Mouse (Mus musculus): ENCODE data around the gene Cnksr2. TPM values are rescaled to one million over a fixed set of nuclear protein-coding genes. Genes with fewer than 3 reads are reported as not detected.

Cnksr2 gene
- polyA plus RNA-seq (2012; rRNA removed): 0.14 and 0.22 TPM in 2 replicates

GRCm38 (mm10) chrX:158043057-158043843 lies at the start of gene Cnksr2:
Gene Cnksr2 (minus strand): TSS chrX:158043294.
- Histone ChIP-seq H3K4me3 (ENCODE audit: control insufficient read depth, low read depth, low read length) (peak within 1 kb of the TSS; percentile 78), H3K36me3 (ENCODE audit: control insufficient read depth, insufficient read depth, low read length) (no peaks in the 10 kb centered on the region), H3K4me1 (ENCODE audit: control insufficient read depth, insufficient read depth, low read length) (peaks cover 2% of the 10 kb centered on the region; the same call in 1 of the 2 replicates), H3K27ac (ENCODE audit: control insufficient read depth, insufficient read depth, low read depth, low read length) (no peak within 1 kb of the TSS; the same call in 1 of the 2 replicates), H3K27me3 (ENCODE audit: control insufficient read depth, insufficient read depth, low read length) (no peaks in the 10 kb centered on the region)
- TF ChIP-seq CTCF (IDR thresholded peaks at IDR 0.05; ENCODE audit: control insufficient read depth, insufficient read depth, insufficient replicate concordance, low read depth, low read length): no peak
- no peak for TF ChIP-seq POLR2A (IDR thresholded peaks at IDR 0.05; ENCODE audit: control insufficient read depth, low read depth, low read length)

DNA sequence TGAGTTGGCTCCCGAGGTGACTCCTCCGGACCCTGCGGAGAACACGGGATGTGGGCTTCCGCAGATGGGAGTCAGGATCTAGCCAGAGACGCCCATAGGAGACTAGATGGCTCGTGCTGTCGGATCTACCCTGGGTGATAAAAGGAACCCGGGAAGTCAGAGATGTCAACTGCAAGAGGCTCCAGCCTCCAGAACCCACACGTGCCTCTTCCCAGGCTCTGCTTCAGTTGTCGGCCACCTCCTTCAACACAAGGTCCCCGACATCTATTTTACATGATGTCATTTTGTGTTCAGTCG lies 698 bp upstream of the Cnksr2 start:
- H3K4me1 ChIP-seq (ENCODE audit: control insufficient read depth, insufficient read depth, low read length): peaks cover 2% of the 10 kb centered on the region; the same call in 1 of the 2 replicates
- no peak for TF ChIP-seq POLR2A (IDR thresholded peaks at IDR 0.05; ENCODE audit: control insufficient read depth, low read depth, low read length)
- TF ChIP-seq CTCF (IDR thresholded peaks at IDR 0.05; ENCODE audit: control insufficient read depth, insufficient read depth, insufficient replicate concordance, low read depth, low read length): no peak
- peak overlapping the region; percentile 78 for H3K4me3 ChIP-seq (ENCODE audit: control insufficient read depth, low read depth, low read length)
- no peaks in the 10 kb centered on the region for H3K27me3 ChIP-seq (ENCODE audit: control insufficient read depth, insufficient read depth, low read length)
- no peaks in the 10 kb centered on the region for H3K36me3 ChIP-seq (ENCODE audit: control insufficient read depth, insufficient read depth, low read length)
- H3K27ac ChIP-seq (ENCODE audit: control insufficient read depth, insufficient read depth, low read depth, low read length): no peak overlapping the region; the same call in 1 of the 2 replicates

- Histone ChIP-seq H3K4me1 (ENCODE audit: control insufficient read depth, insufficient read depth, low read length) (peaks cover 2% of the 10 kb centered on the region; the same call in 1 of the 2 replicates), H3K4me3 (ENCODE audit: control insufficient read depth, low read depth, low read length) (peak overlapping the region; percentile 78), H3K27ac (ENCODE audit: control insufficient read depth, insufficient read depth, low read depth, low read length) (no peak overlapping the region; the same call in 1 of the 2 replicates), H3K36me3 (ENCODE audit: control insufficient read depth, insufficient read depth, low read length) (no peaks in the 10 kb centered on the region), H3K27me3 (ENCODE audit: control insufficient read depth, insufficient read depth, low read length) (no peaks in the 10 kb centered on the region)
- TF ChIP-seq CTCF (IDR thresholded peaks at IDR 0.05; ENCODE audit: control insufficient read depth, insufficient read depth, insufficient replicate concordance, low read depth, low read length) (no peak), POLR2A (IDR thresholded peaks at IDR 0.05; ENCODE audit: control insufficient read depth, low read depth, low read length) (no peak)
These were observed 638 bp downstream of the Cnksr2 start for GRCm38 (mm10) chrX:158042255-158043056.

- TF ChIP-seq POLR2A (IDR thresholded peaks at IDR 0.05; ENCODE audit: control insufficient read depth, low read depth, low read length): no peak
- TF ChIP-seq CTCF (IDR thresholded peaks at IDR 0.05; ENCODE audit: control insufficient read depth, insufficient read depth, insufficient replicate concordance, low read depth, low read length): no peak
- H3K27ac ChIP-seq (ENCODE audit: control insufficient read depth, insufficient read depth, low read depth, low read length): no peak overlapping the region
- H3K4me1 ChIP-seq (ENCODE audit: control insufficient read depth, insufficient read depth, low read length): peaks cover 2% of the 10 kb centered on the region; the same call in 1 of the 2 replicates
- peak overlapping the region; percentile 78; the same call in 1 of the 2 replicates for H3K4me3 ChIP-seq (ENCODE audit: control insufficient read depth, low read depth, low read length)
- H3K36me3 ChIP-seq (ENCODE audit: control insufficient read depth, insufficient read depth, low read length): no peaks in the 10 kb centered on the region
- no peaks in the 10 kb centered on the region for H3K27me3 ChIP-seq (ENCODE audit: control insufficient read depth, insufficient read depth, low read length)
These were observed 1.4 kb downstream of the Cnksr2 start for GRCm38 (mm10) chrX:158041703-158042102.

- no peak for TF ChIP-seq CTCF (IDR thresholded peaks at IDR 0.05; ENCODE audit: control insufficient read depth, insufficient read depth, insufficient replicate concordance, low read depth, low read length)
- no peak for TF ChIP-seq POLR2A (IDR thresholded peaks at IDR 0.05; ENCODE audit: control insufficient read depth, low read depth, low read length)
- Histone ChIP-seq H3K4me3 (ENCODE audit: control insufficient read depth, low read depth, low read length) (no peak overlapping the region), H3K27ac (ENCODE audit: control insufficient read depth, insufficient read depth, low read depth, low read length) (no peak overlapping the region), H3K4me1 (ENCODE audit: control insufficient read depth, insufficient read depth, low read length) (no peaks in the 10 kb centered on the region), H3K36me3 (ENCODE audit: control insufficient read depth, insufficient read depth, low read length) (no peaks in the 10 kb centered on the region), H3K27me3 (ENCODE audit: control insufficient read depth, insufficient read depth, low read length) (no peaks in the 10 kb centered on the region)
These were observed 91.4 kb downstream of the Cnksr2 start for GRCm38 (mm10) chrX:157951698-157952097.

DNA sequence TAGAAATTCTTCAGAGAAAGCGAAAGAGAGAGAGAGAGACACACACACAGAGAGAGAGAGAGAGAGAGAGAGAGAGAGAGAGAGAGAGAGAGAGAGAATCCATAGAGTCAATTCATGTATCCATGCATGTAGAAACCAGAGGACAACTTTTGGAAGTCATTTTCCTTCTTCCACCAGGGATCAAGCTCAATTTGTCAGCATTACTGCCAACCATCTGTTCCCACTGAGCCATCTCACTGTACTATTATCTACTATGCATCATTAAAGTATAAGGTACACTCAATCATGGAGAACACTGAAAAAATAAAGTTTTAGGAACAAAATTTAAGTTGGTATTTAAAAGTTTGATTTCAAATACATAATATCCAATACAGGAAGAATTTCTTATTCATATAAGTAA lies 93.8 kb downstream of the Cnksr2 start:
- TF ChIP-seq CTCF (IDR thresholded peaks at IDR 0.05; ENCODE audit: control insufficient read depth, insufficient read depth, insufficient replicate concordance, low read depth, low read length) (no peak), POLR2A (IDR thresholded peaks at IDR 0.05; ENCODE audit: control insufficient read depth, low read depth, low read length) (no peak)
- H3K4me3 ChIP-seq (ENCODE audit: control insufficient read depth, low read depth, low read length): no peak overlapping the region
- H3K4me1 ChIP-seq (ENCODE audit: control insufficient read depth, insufficient read depth, low read length): no peaks in the 10 kb centered on the region
- H3K36me3 ChIP-seq (ENCODE audit: control insufficient read depth, insufficient read depth, low read length): no peaks in the 10 kb centered on the region
- H3K27ac ChIP-seq (ENCODE audit: control insufficient read depth, insufficient read depth, low read depth, low read length): no peak overlapping the region
- no peaks in the 10 kb centered on the region for H3K27me3 ChIP-seq (ENCODE audit: control insufficient read depth, insufficient read depth, low read length)

GRCm38 (mm10) chrX:157945121-157945520 lies 98.0 kb downstream of the Cnksr2 start:
- no peaks in the 10 kb centered on the region for H3K27me3 ChIP-seq (ENCODE audit: control insufficient read depth, insufficient read depth, low read length)
- TF ChIP-seq POLR2A (IDR thresholded peaks at IDR 0.05; ENCODE audit: control insufficient read depth, low read depth, low read length) (no peak), CTCF (IDR thresholded peaks at IDR 0.05; ENCODE audit: control insufficient read depth, insufficient read depth, insufficient replicate concordance, low read depth, low read length) (no peak)
- no peak overlapping the region for H3K4me3 ChIP-seq (ENCODE audit: control insufficient read depth, low read depth, low read length)
- H3K27ac ChIP-seq (ENCODE audit: control insufficient read depth, insufficient read depth, low read depth, low read length): no peak overlapping the region
- no peaks in the 10 kb centered on the region for H3K36me3 ChIP-seq (ENCODE audit: control insufficient read depth, insufficient read depth, low read length)
- no peaks in the 10 kb centered on the region for H3K4me1 ChIP-seq (ENCODE audit: control insufficient read depth, insufficient read depth, low read length)

All from testis, adult 2 months (tissue).